Mouse (Mus musculus) MEL (cell line): Measurements from ENCODE around the gene Tuba3a. TPM values are rescaled to one million over a fixed set of nuclear protein-coding genes. Genes with fewer than 3 reads are reported as not detected.

Experiments used
- DNase-seq: peaks from one replicate; pipeline ENCODE4 v3.0.0; 2011; ENCODE audit warnings: low read depth, low spot score
- H3K27ac ChIP-seq: 2 replicates; pipeline ENCODE4 v1.5.1; 2012; ENCODE audit warnings: low read depth, mild to moderate bottlenecking, control low read depth, low read length, moderate library complexity; ENCODE audit not compliant: control insufficient read depth
- H3K27me3 ChIP-seq, 2 experiments: fragments of 150-350 bp in 1 of 2; sonication (generic) in 1 of 2; 2 replicates each; pipeline ENCODE4 v1.6.1; 2012; ENCODE audit warnings: low read length in 2 of 2, mild to moderate bottlenecking in 2 of 2, improper control_type of control experiment in 1 of 2, moderate library complexity in 1 of 2; ENCODE audit not compliant: insufficient read depth in 2 of 2, control insufficient read depth in 1 of 2
- H3K36me3 ChIP-seq, 2 experiments: 2 replicates each; pipeline ENCODE4 v1.6.1; 2012 to 2014; ENCODE audit warnings: low read length in 2 of 2, improper control_type of control experiment in 1 of 2, inconsistent platforms in 1 of 2, mild to moderate bottlenecking in 1 of 2; ENCODE audit not compliant: insufficient read depth in 2 of 2, control insufficient read depth in 1 of 2
- H3K4me1 ChIP-seq, 2 experiments: fragments of 150-350 bp in 1 of 2; sonication (generic) in 1 of 2; 2 replicates each; pipeline ENCODE4 v1.6.1; 2012; ENCODE audit warnings: low read length in 2 of 2, improper control_type of control experiment in 1 of 2, mild to moderate bottlenecking in 1 of 2; ENCODE audit not compliant: insufficient read depth in 2 of 2, control insufficient read depth in 1 of 2
- H3K4me3 ChIP-seq, 2 experiments: fragments of 150-350 bp in 1 of 2; sonication (generic) in 1 of 2; 2 replicates each; pipeline ENCODE4 v1.5.1; 2012; ENCODE audit warnings: low read depth in 2 of 2, low read length in 2 of 2, mild to moderate bottlenecking in 2 of 2, moderate library complexity in 2 of 2, control low read depth in 1 of 2, improper control_type of control experiment in 1 of 2; ENCODE audit not compliant: control insufficient read depth in 1 of 2, insufficient read depth in 1 of 2
- H3K79me2 ChIP-seq: 2 replicates; pipeline ENCODE4 v1.6.1; 2012; ENCODE audit warnings: mild to moderate bottlenecking, low read length, moderate library complexity; ENCODE audit not compliant: control insufficient read depth, poor library complexity, insufficient read depth
- H3K9ac ChIP-seq: 2 replicates; pipeline ENCODE4 v1.6.1; 2012; ENCODE audit warnings: low read depth, mild to moderate bottlenecking, control low read depth, low read length, moderate library complexity; ENCODE audit not compliant: control insufficient read depth, poor library complexity, severe bottlenecking
- H3K9me3 ChIP-seq: fragments of 150-350 bp; sonication (generic); replicated peaks from 2 replicates; pipeline ENCODE4 v1.6.1; 2012; ENCODE audit warnings: mild to moderate bottlenecking, low read length, improper control_type of control experiment, moderate library complexity; ENCODE audit not compliant: insufficient read depth
- CHD1 ChIP-seq: IDR thresholded peaks from 2 replicates; pipeline ENCODE4 v1.6.1; 2012; ENCODE audit warnings: low read depth, mild to moderate bottlenecking, inconsistent platforms, low read length, improper control_type of control experiment
- CHD2 ChIP-seq: IDR thresholded peaks from 2 replicates; pipeline ENCODE4 v1.6.1; 2011; ENCODE audit warnings: low read length, improper control_type of control experiment
- CTCF ChIP-seq, 3 experiments: IDR thresholded peaks in 2 of 3; conservative IDR thresholded peaks in 1 of 3; 2 replicates each; pipeline ENCODE4 v1.5.1; 2011 to 2012; ENCODE audit warnings: low read length in 3 of 3, low read depth in 2 of 3, mild to moderate bottlenecking in 2 of 3, improper control_type of control experiment in 1 of 3, inconsistent platforms in 1 of 3, mixed read lengths in 1 of 3, moderate library complexity in 1 of 3; ENCODE audit not compliant: control insufficient read depth in 1 of 3, insufficient read depth in 1 of 3, poor library complexity in 1 of 3, severe bottlenecking in 1 of 3
- GATA1 ChIP-seq: IDR thresholded peaks from 2 replicates; pipeline ENCODE4 v1.6.1; 2011; ENCODE audit warnings: low read depth, low read length, improper control_type of control experiment
- HCFC1 ChIP-seq: IDR thresholded peaks from 2 replicates; pipeline ENCODE4 v1.6.1; 2012; ENCODE audit warnings: low read depth, mild to moderate bottlenecking, inconsistent platforms, low read length, improper control_type of control experiment, moderate library complexity
- JUND ChIP-seq: IDR thresholded peaks from 2 replicates; pipeline ENCODE4 v1.6.1; 2011; ENCODE audit warnings: low read depth, mild to moderate bottlenecking, improper control_type of control experiment, low read length
- MAX ChIP-seq: IDR thresholded peaks from 2 replicates; pipeline ENCODE4 v1.6.1; 2011; ENCODE audit warnings: low read length, improper control_type of control experiment
- MXI1 ChIP-seq: IDR thresholded peaks from 2 replicates; pipeline ENCODE4 v1.6.1; 2011; ENCODE audit warnings: mild to moderate bottlenecking, low read depth, low read length, improper control_type of control experiment
- MYB ChIP-seq: IDR thresholded peaks from 2 replicates; pipeline ENCODE4 v1.6.1; 2011; ENCODE audit warnings: mild to moderate bottlenecking, low read depth, low read length, improper control_type of control experiment
- NELFE ChIP-seq: IDR thresholded peaks from 2 replicates; pipeline ENCODE4 v1.6.1; 2011; ENCODE audit warnings: low read depth, low read length, improper control_type of control experiment
- POLR2AphosphoS2 ChIP-seq: IDR thresholded peaks from 2 replicates; pipeline ENCODE4 v1.6.1; 2011; ENCODE audit warnings: low read length, improper control_type of control experiment
- POLR2AphosphoS5 ChIP-seq: IDR thresholded peaks from 2 replicates; pipeline ENCODE4 v1.6.1; 2012; ENCODE audit warnings: low read depth, borderline replicate concordance, mild to moderate bottlenecking, inconsistent platforms, low read length, moderate library complexity, mixed read lengths
- RAD21 ChIP-seq: IDR thresholded peaks from 2 replicates; pipeline ENCODE4 v1.6.1; 2011; ENCODE audit warnings: mild to moderate bottlenecking, low read depth, low read length, improper control_type of control experiment
- RCOR1 ChIP-seq: IDR thresholded peaks from 2 replicates; pipeline ENCODE4 v1.6.1; 2012; ENCODE audit warnings: low read depth, mild to moderate bottlenecking, inconsistent platforms, low read length, improper control_type of control experiment
- SIN3A ChIP-seq: IDR thresholded peaks from 2 replicates; pipeline ENCODE4 v1.6.1; 2012; ENCODE audit warnings: low read length, improper control_type of control experiment, inconsistent platforms
- SMC3 ChIP-seq: IDR thresholded peaks from 2 replicates; pipeline ENCODE4 v1.6.1; 2011; ENCODE audit warnings: low read depth, low read length, improper control_type of control experiment
- UBTF ChIP-seq: IDR thresholded peaks from 2 replicates; pipeline ENCODE4 v1.6.1; 2012; ENCODE audit warnings: low read depth, mild to moderate bottlenecking, inconsistent platforms, low read length, improper control_type of control experiment, moderate library complexity, borderline replicate concordance; ENCODE audit not compliant: insufficient read depth
- ZC3H11A ChIP-seq: IDR thresholded peaks from 2 replicates; pipeline ENCODE4 v1.6.1; 2012; ENCODE audit warnings: low read depth, mild to moderate bottlenecking, inconsistent platforms, low read length, improper control_type of control experiment
- ZNF384 ChIP-seq: IDR thresholded peaks from 2 replicates; pipeline ENCODE4 v1.6.1; 2012; ENCODE audit warnings: low read depth, mild to moderate bottlenecking, inconsistent platforms, low read length, improper control_type of control experiment
- polyA plus RNA-seq, 2 experiments: library from polyadenylated mRNA; stranded (reverse) in 1 of 2; unstranded in 1 of 2; fragments of >175 nt in 1 of 2; fragments of >200 nt in 1 of 2; gene quantifications; 2 replicates each; pipeline versions ENCODE4 v1.2.1 to v1.2.4; 2012; ENCODE audit warnings: low replicate concordance in 2 of 2, low read depth in 1 of 2; ENCODE audit not compliant: insufficient read length in 2 of 2, insufficient read depth in 1 of 2, missing spikeins in 1 of 2
- total RNA-seq: library from RNA; depleted of rRNA; stranded (reverse); fragments of 300-350 nt; gene quantifications from 2 replicates; pipeline ENCODE4 v1.2.3, GENCODE M21; 2012

Tuba3a gene
- total and polyA plus RNA-seq, 3 experiments = 0.06 TPM; not detected in 2

- Histone ChIP-seq H3K9me3 (no peaks in the 10 kb centered on the region), H3K4me1 (no peaks in the 10 kb centered on the region), H3K9ac (no peak overlapping the region), H3K27me3 (peaks cover 3 to 13% of the 10 kb centered on the region in 2 experiments; a peak in 3 of 4 replicates), H3K4me3 (no peak overlapping the region), H3K79me2 (no peaks in the 10 kb centered on the region), H3K27ac (no peak overlapping the region), H3K36me3 (no peaks in the 10 kb centered on the region)
- TF ChIP-seq HCFC1 (no peak), SIN3A (no peak), MXI1 (no peak), SMC3 (no peak), GATA1 (no peak), POLR2AphosphoS5 (no peak), NELFE (no peak), UBTF (no peak), ZNF384 (no peak), POLR2AphosphoS2 (no peak), MAX (no peak), CHD2 (no peak), JUND (no peak), MYB (no peak), CHD1 (no peak)
- no peak for DNase-seq
These were observed 37.0 kb upstream of the Tuba3a start for GRCm38 (mm10) chr6:125322794-125323193.

GRCm38 (mm10) chr6:125321114-125321855 is 35.4 kb upstream of the Tuba3a start:
- no peaks in the 10 kb centered on the region for H3K36me3 ChIP-seq
- TF ChIP-seq CTCF (IDR thresholded peaks at IDR 0.05 in 2 of 3, conservative IDR thresholded peaks at IDR 0.05 in 1 of 3; ENCODE audit: control insufficient read depth in 1 of 3, insufficient read depth in 1 of 3, low read depth in 2 of 3, low read length in 3 of 3, poor library complexity in 1 of 3, severe bottlenecking in 1 of 3) (no peak), SMC3 (no peak), CHD2 (no peak), RAD21 (no peak), ZC3H11A (no peak), RCOR1 (no peak), GATA1 (no peak)
- H3K27me3 ChIP-seq = peaks cover 3 to 8% of the 10 kb centered on the region in 2 experiments; a peak in 3 of 4 replicates
- H3K4me3 ChIP-seq = no peak overlapping the region
- H3K9ac ChIP-seq = no peak overlapping the region
- H3K4me1 ChIP-seq = no peaks in the 10 kb centered on the region
- no peaks in the 10 kb centered on the region for H3K9me3 ChIP-seq
- H3K27ac ChIP-seq = no peak overlapping the region
- no peak for DNase-seq
- no peaks in the 10 kb centered on the region for H3K79me2 ChIP-seq
